12 mouse cellular contexts compared by ENCODE assay signal in the genomic region with DNA sequence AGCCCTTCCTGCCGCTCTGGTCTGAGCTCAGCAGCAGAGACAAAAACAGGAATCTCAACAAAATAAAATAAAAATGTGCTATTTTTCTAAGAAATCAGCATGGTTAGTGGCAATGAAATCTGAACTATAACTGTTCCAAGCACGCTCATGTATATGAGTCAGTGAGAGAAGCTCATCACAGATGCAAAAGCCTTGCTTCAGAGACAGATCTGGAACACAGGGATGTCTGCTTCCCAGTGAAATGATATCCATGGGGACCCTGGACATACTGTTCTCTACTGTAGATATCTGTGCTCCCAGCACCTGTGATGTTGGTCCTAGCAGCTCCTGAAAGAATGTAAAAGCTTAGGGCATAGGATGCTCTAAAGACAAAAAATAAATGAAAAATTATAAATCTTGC.
"Had no signal": no experiment of that assay in that cellular context is flagged by ENCODE, and none has a peak within 500 bp of the region (broad histone marks: within the 10 kb centered on the region; RNA-seq: fewer than 3 reads in every experiment).

No protein-coding gene starts in this region.

- H3K9ac ChIP-seq: intestine, embryonic 15.5 days; limb, embryonic 12.5 days; liver, embryonic 13.5 days; liver, postnatal 0 days; neural tube, embryonic 12.5 days had no signal

- H3K9me3 ChIP-seq: intestine, embryonic 15.5 days; limb, embryonic 12.5 days; neural tube, embryonic 12.5 days had no signal

- H3K27me3 ChIP-seq: intestine, embryonic 15.5 days; limb, embryonic 12.5 days; liver, embryonic 13.5 days; neural tube, embryonic 12.5 days had no signal

- ATAC-seq: intestine, embryonic 15.5 days; liver, postnatal 0 days had no signal

- H3K4me3 ChIP-seq: intestine, embryonic 15.5 days; limb, embryonic 12.5 days; liver, embryonic 13.5 days; neural tube, embryonic 12.5 days had no signal

- H3K4me2 ChIP-seq: intestine, embryonic 15.5 days; limb, embryonic 12.5 days; liver, embryonic 13.5 days; neural tube, embryonic 12.5 days had no signal

- H3K27ac ChIP-seq: intestine, embryonic 15.5 days; limb, embryonic 12.5 days; liver, embryonic 13.5 days; neural tube, embryonic 12.5 days; stomach, postnatal 0 days had no signal

- H3K4me1 ChIP-seq: intestine, embryonic 15.5 days; limb, embryonic 12.5 days; liver, embryonic 13.5 days; neural tube, embryonic 12.5 days had no signal

- DNase-seq: kidney, adult 18-20 months; kidney, postnatal 10 days; kidney, postnatal 4 days; liver; liver, embryonic 13.5 days; liver, postnatal 0 days; thymus, adult 2 months; thymus, postnatal 25 days had no signal

- H3K36me3 ChIP-seq: intestine, embryonic 15.5 days; limb, embryonic 12.5 days; liver, embryonic 13.5 days; neural tube, embryonic 12.5 days had no signal
